Mouse (Mus musculus) lung, embryonic 14.5 days (tissue): Measurements from ENCODE around the gene Uhrf1bp1. TPM values are rescaled to one million over a fixed set of nuclear protein-coding genes. Genes with fewer than 3 reads are reported as not detected.
"Not testable (repeated sequence)": the region's sequence is repeated elsewhere in the genome, so short reads cannot be mapped to it uniquely, and the experiment has no call there.

ENCODE experiments used
- ATAC-seq: fragments of 200-750 bp; cut with Nextera tagmentation; 2 replicates; pipeline ENCODE4 v1.8.0; 2017; ENCODE audit warnings: mild to moderate bottlenecking, moderate TSS enrichment, moderate library complexity; ENCODE audit not compliant: insufficient read depth
- DNase-seq: peaks from one replicate; pipeline ENCODE4 v3.0.0-alpha.2; 2015
- H3K27ac ChIP-seq: fragments of 300-500 bp; sonication (generic); 2 replicates; pipeline ENCODE4 v1.5.1; 2014; ENCODE audit warnings: low read depth, mild to moderate bottlenecking, moderate library complexity
- H3K27me3 ChIP-seq: fragments of 300-500 bp; sonication (generic); 2 replicates; pipeline ENCODE4 v1.6.1; 2014; ENCODE audit warnings: low read length, control low read depth; ENCODE audit not compliant: insufficient read depth
- H3K36me3 ChIP-seq: fragments of 300-500 bp; sonication (generic); 2 replicates; pipeline ENCODE4 v1.6.1; 2014; ENCODE audit warnings: control low read depth; ENCODE audit not compliant: insufficient read depth
- H3K4me1 ChIP-seq: fragments of 300-500 bp; sonication (generic); 2 replicates; pipeline ENCODE4 v1.6.1; 2014; ENCODE audit warnings: antibody characterized with exemption, control low read depth; ENCODE audit not compliant: insufficient read depth
- H3K4me2 ChIP-seq: fragments of 300-500 bp; sonication (generic); 2 replicates; pipeline ENCODE4 v1.6.1; 2014; ENCODE audit warnings: mild to moderate bottlenecking
- H3K4me3 ChIP-seq: fragments of 300-500 bp; sonication (generic); 2 replicates; pipeline ENCODE4 v1.5.1; 2014; ENCODE audit warnings: low read depth, low read length
- H3K9ac ChIP-seq: fragments of 300-500 bp; sonication (generic); 2 replicates; pipeline ENCODE4 v1.6.1; 2014
- H3K9me3 ChIP-seq: fragments of 300-500 bp; sonication (generic); 2 replicates; pipeline ENCODE4 v1.6.1; 2016; ENCODE audit warnings: low read depth, low read length, control low read depth
- CTCF ChIP-seq: IDR thresholded peaks from 2 replicates; pipeline ENCODE4 v1.5.1; 2016; ENCODE audit warnings: antibody characterized with exemption, low read depth
- WGBS: fragments of 180-500 bp; shearing (Covaris S2); extraction: QIAGEN DNeasy Blood & Tissue Kit; methylation state at CpG from one replicate; pipeline ENCODE4 v1.1.7; 2014; 5-methylcytosine and 5-hydroxymethylcytosine counted together
- polyA plus RNA-seq: library from polyadenylated mRNA; unstranded; fragments of >200 nt; fragmentation: Nextera tagmentation; extraction: Ambion mirVana; gene quantifications from 2 replicates; pipeline ENCODE4 v1.2.1, GENCODE M21; 2014

The Uhrf1bp1 gene
- polyA plus RNA-seq, 1 experiment from 2014 or later, result 8.0 TPM

- H3K9me3 ChIP-seq, result no peaks in the 10 kb centered on the region
- DNase-seq (peak; percentile 85), ATAC-seq (peak; percentile 70)
- peak overlapping the region; percentile 36 for H3K4me3 ChIP-seq
- H3K27me3 ChIP-seq, result no peaks in the 10 kb centered on the region
- peak overlapping the region; percentile 47 for H3K9ac ChIP-seq
- peak overlapping the region; percentile 68 for H3K4me2 ChIP-seq
- 0 out of 2 replicates have a peak, but pooled peaks have one; percentile 7 for TF ChIP-seq CTCF
- no peaks in the 10 kb centered on the region for H3K36me3 ChIP-seq
- H3K27ac ChIP-seq, result peak overlapping the region; percentile 82
- peaks cover 2% of the 10 kb centered on the region; the same call in 1 of the 2 replicates for H3K4me1 ChIP-seq
- WGBS, result 4% methylated on average over 22 of the region's 22 CpGs
Observed at GRCm38 (mm10) chr17:27825984-27826905, 30.0 kb upstream of the Uhrf1bp1 start.

DNA sequence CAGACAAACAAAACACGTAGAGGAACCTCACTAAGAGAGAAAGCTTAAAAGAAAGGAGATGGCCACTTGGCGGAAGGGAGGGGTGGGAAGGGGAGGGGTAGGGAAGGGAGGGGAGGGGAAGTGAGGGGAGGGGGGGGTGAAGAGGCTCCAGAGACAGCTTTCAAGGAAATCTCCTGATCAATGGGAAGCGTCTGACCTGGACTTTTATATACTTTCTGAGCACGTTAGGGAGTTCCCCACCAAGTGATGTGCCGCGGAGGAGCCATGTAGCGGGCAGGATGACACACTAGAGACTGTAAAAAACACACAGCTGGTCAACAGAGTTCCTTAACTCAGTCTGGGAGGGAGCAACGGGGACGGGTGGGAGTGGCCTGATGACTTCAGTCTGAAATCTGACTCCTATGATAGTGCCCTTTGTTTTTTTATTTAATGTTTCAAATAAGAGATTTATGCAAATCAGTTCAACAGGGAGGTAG is 29.3 kb upstream of the Uhrf1bp1 start:
- H3K27me3 ChIP-seq, result no peaks in the 10 kb centered on the region
- no peak for TF ChIP-seq CTCF
- ATAC-seq (peak; percentile 77), DNase-seq (peak; percentile 80)
- H3K4me3 ChIP-seq, result peak overlapping the region; percentile 36
- H3K36me3 ChIP-seq, result no peaks in the 10 kb centered on the region
- H3K4me1 ChIP-seq, result no peaks in the 10 kb centered on the region
- peak overlapping the region; percentile 47 for H3K9ac ChIP-seq
- peak overlapping the region; percentile 68 for H3K4me2 ChIP-seq
- under 1% methylated on average over 9 of the region's 9 CpGs for WGBS
- peak overlapping the region; percentile 82 for H3K27ac ChIP-seq
- no peaks in the 10 kb centered on the region for H3K9me3 ChIP-seq

- 39% methylated on average over 6 of the region's 6 CpGs for WGBS
- H3K4me2 ChIP-seq, result peak overlapping the region; percentile 68
Observed at GRCm38 (mm10) chr17:27827511-27827910, 28.7 kb upstream of the Uhrf1bp1 start.

DNA sequence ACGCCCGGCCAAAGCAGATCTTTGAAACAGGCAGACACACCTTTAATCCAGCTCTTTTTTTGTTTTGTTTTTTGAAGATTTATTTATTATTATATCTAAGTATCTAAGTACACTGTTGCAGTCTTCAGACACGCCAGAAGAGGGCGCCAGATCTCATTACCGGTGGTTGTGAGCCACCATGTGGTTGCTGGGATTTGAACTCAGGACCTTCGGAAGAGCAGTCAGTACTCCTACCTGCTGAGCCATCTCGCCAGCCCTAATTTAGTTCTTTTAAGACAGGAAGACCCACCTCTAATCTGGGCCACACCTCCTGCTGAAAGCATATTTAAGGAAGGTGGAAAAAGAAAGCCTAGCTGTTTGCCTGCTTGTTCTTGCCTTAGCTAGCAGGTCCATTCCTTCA is 25.8 kb upstream of the Uhrf1bp1 start:
- no peak overlapping the region for H3K4me2 ChIP-seq
- DNase-seq (peak; percentile 17), ATAC-seq (no peak)
- no peaks in the 10 kb centered on the region for H3K36me3 ChIP-seq
- H3K4me1 ChIP-seq, result no peaks in the 10 kb centered on the region
- no peak overlapping the region for H3K27ac ChIP-seq
- H3K27me3 ChIP-seq, result no peaks in the 10 kb centered on the region
- TF ChIP-seq CTCF, result peak; percentile 25
- WGBS, result 50% methylated on average over 7 of the region's 7 CpGs
- H3K4me3 ChIP-seq, result no peak overlapping the region
- H3K9ac ChIP-seq, result no peak overlapping the region
- H3K9me3 ChIP-seq, result no peaks in the 10 kb centered on the region

More at GRCm38 (mm10) chr17:27827511-27827910, 28.7 kb upstream of the Uhrf1bp1 start:
- Histone ChIP-seq H3K27ac (peak overlapping the region; percentile 26; the same call in 1 of the 2 replicates), H3K27me3 (no peaks in the 10 kb centered on the region), H3K4me1 (no peaks in the 10 kb centered on the region), H3K9ac (no peak overlapping the region), H3K9me3 (no peaks in the 10 kb centered on the region), H3K36me3 (no peaks in the 10 kb centered on the region), H3K4me3 (no peak overlapping the region)
- no peak for TF ChIP-seq CTCF
- DNase-seq (no peak), ATAC-seq (no peak)

DNA sequence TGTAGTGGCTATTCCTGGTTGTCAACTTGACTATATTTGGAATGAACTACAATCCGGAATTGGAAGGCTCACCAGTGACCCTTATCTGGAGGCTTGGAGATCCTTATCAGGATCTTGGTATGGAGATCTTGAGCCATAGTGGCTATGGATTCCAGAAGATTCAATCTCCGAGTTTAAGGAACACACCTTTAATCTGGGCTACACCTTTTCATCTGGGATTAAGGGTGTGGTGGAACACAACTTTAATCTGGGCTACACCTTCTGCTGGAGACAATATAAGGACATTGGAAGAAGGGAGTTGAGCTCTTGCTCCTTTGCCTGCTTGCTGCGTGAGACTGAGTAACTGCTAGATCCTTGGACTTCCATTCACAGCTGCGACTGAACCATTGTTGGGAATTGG is 18.4 kb upstream of the Uhrf1bp1 start, which contains the start of gene Snrpc:
Snrpc (plus strand) TSS at position 301 of the 400 bp plus-strand sequence.
- not testable (repeated sequence) for H3K9ac ChIP-seq, H3K27ac ChIP-seq, ATAC-seq, H3K4me1 ChIP-seq, H3K4me2 ChIP-seq, DNase-seq, H3K9me3 ChIP-seq, H3K27me3 ChIP-seq
- Histone ChIP-seq H3K4me3 (0 out of 2 replicates have a peak within 1 kb of the TSS, but pooled peaks have one; percentile 77), H3K36me3 (peaks cover 10% of the 10 kb centered on the region; the same call in 1 of the 2 replicates)
- WGBS, result 79% methylated on average over 3 of the region's 4 CpGs

GRCm38 (mm10) chr17:27839469-27840252 is 16.6 kb upstream of the Uhrf1bp1 start:
- DNase-seq (peak; percentile 98), ATAC-seq (peak; percentile 99)
- no peak for TF ChIP-seq CTCF
- H3K9me3 ChIP-seq, result no peaks in the 10 kb centered on the region
- H3K4me2 ChIP-seq, result peak overlapping the region; percentile 75
- peaks cover 26% of the 10 kb centered on the region for H3K36me3 ChIP-seq
- H3K4me3 ChIP-seq, result peak overlapping the region; percentile 77
- peak overlapping the region; percentile 47; the same call in 1 of the 2 replicates for H3K27ac ChIP-seq
- peak overlapping the region; percentile 66 for H3K9ac ChIP-seq
- no peaks in the 10 kb centered on the region for H3K27me3 ChIP-seq
- peaks cover 5% of the 10 kb centered on the region; the same call in 1 of the 2 replicates for H3K4me1 ChIP-seq
- 3% methylated on average over 35 of the region's 35 CpGs for WGBS
